Mouse (Mus musculus): Measurements from ENCODE around the gene Gfod1. TPM values are rescaled to one million over a fixed set of nuclear protein-coding genes. Genes with fewer than 3 reads are reported as not detected.
A peak's percentile ranks its signal among the peaks of the same experiment; 100 is the strongest.

Gene Gfod1
- total RNA-seq, 2 experiments from 2014 or later, result 5.6 to 6.5 TPM

GRCm38 (mm10) chr13:43263646-43264045 lies 40.3 kb downstream of the Gfod1 start:
- DNase-seq, result no peak

- no peak for DNase-seq
Measured at GRCm38 (mm10) chr13:43262114-43262739, 41.7 kb downstream of the Gfod1 start.

GRCm38 (mm10) chr13:43261287-43261686 lies 42.7 kb downstream of the Gfod1 start:
- DNase-seq, result no peak

- no peak for DNase-seq
Measured at GRCm38 (mm10) chr13:43260731-43261130, 43.2 kb downstream of the Gfod1 start.

GRCm38 (mm10) chr13:43256447-43256846 lies 47.5 kb downstream of the Gfod1 start:
- no peak for DNase-seq

GRCm38 (mm10) chr13:43253526-43253925 lies 50.4 kb downstream of the Gfod1 start:
- no peak for DNase-seq

- DNase-seq, result no peak
Measured at GRCm38 (mm10) chr13:43252105-43252790, 51.7 kb downstream of the Gfod1 start.

- DNase-seq, result no peak
Measured at GRCm38 (mm10) chr13:43251391-43251790, 52.6 kb downstream of the Gfod1 start.

- DNase-seq, result no peak
Measured at GRCm38 (mm10) chr13:43250653-43251052, 53.3 kb downstream of the Gfod1 start.

GRCm38 (mm10) chr13:43250106-43250505 lies 53.9 kb downstream of the Gfod1 start:
- DNase-seq, result no peak

GRCm38 (mm10) chr13:43248381-43248780 lies 55.6 kb downstream of the Gfod1 start:
- no peak for DNase-seq

GRCm38 (mm10) chr13:43246876-43247275 lies 57.1 kb downstream of the Gfod1 start:
- DNase-seq, result no peak

- DNase-seq, result no peak
Measured at GRCm38 (mm10) chr13:43243793-43244192, 60.2 kb downstream of the Gfod1 start.

GRCm38 (mm10) chr13:43243240-43243639 lies 60.7 kb downstream of the Gfod1 start:
- no peak for DNase-seq

GRCm38 (mm10) chr13:43241750-43242149 lies 62.2 kb downstream of the Gfod1 start:
- DNase-seq, result no peak

- no peak for DNase-seq
Measured at GRCm38 (mm10) chr13:43241069-43241468, 62.9 kb downstream of the Gfod1 start.

- DNase-seq, result no peak
Measured at GRCm38 (mm10) chr13:43239790-43240216, 64.2 kb downstream of the Gfod1 start.

- peak; percentile 42 for DNase-seq
Measured at GRCm38 (mm10) chr13:43236630-43237029, 67.3 kb downstream of the Gfod1 start.

GRCm38 (mm10) chr13:43235982-43236381 lies 68.0 kb downstream of the Gfod1 start:
- DNase-seq, result no peak

- no peak for DNase-seq
Measured at GRCm38 (mm10) chr13:43235586-43235910, 68.4 kb downstream of the Gfod1 start.

GRCm38 (mm10) chr13:43234869-43235585 lies 68.9 kb downstream of the Gfod1 start:
- DNase-seq, result no peak

- no peak for DNase-seq
Measured at GRCm38 (mm10) chr13:43233331-43233730, 70.6 kb downstream of the Gfod1 start.
